Mouse (Mus musculus): ENCODE results near the gene Snrpg.

- no peak for TF ChIP-seq CTCF (IDR thresholded peaks at IDR 0.05; ENCODE audit: low read depth)
- TF ChIP-seq EP300 (IDR thresholded peaks at IDR 0.05; ENCODE audit: low read depth) = no peak
Observed at GRCm38 (mm10) chr6:86406306-86406705, 35.2 kb downstream of the Snrpg start.
